Mouse (Mus musculus) testis, adult 2 months (tissue): ENCODE results near the gene Tnr.

Experiments
- CTCF ChIP-seq: fragments of 200-500 bp; IDR thresholded peaks from 2 replicates; pipeline ENCODE4 v1.5.1; 2012; ENCODE audit warnings: low read depth, mild to moderate bottlenecking, inconsistent platforms, low read length, moderate library complexity; ENCODE audit not compliant: control insufficient read depth, insufficient read depth, insufficient replicate concordance
- POLR2A ChIP-seq: fragments of 200-500 bp; IDR thresholded peaks from 2 replicates; pipeline ENCODE4 v1.6.1; 2012; ENCODE audit warnings: low read depth, mild to moderate bottlenecking, inconsistent platforms, low read length, moderate library complexity; ENCODE audit not compliant: control insufficient read depth

- TF ChIP-seq POLR2A: no peak
- no peak for TF ChIP-seq CTCF
Measured at GRCm38 (mm10) chr1:159671181-159671580, 147.6 kb downstream of the Tnr start.
